Mouse (Mus musculus) granulocyte monocyte progenitor cell, adult 5-6 weeks (primary cell): ENCODE results near the gene Gm3173. TPM values are rescaled to one million over a fixed set of nuclear protein-coding genes. Genes with fewer than 3 reads are reported as not detected.
"Not testable (repeated sequence)": the region's sequence is repeated elsewhere in the genome, so short reads cannot be mapped to it uniquely, and the experiment has no call there.

Experiments
- ATAC-seq: replicated peaks from 2 replicates; pipeline ENCODE4 v1.8.0; 2016; ENCODE audit warnings: mild to moderate bottlenecking, moderate TSS enrichment, inconsistent platforms; ENCODE audit not compliant: poor library complexity, severe bottlenecking
- total RNA-seq, 2 experiments: library from RNA; stranded (forward) in 1 of 2; stranded (reverse) in 1 of 2; fragments of 200-712, 200-1000 nt in 1 of 2; fragments of >200 nt in 1 of 2; fragmentation: Nextera tagmentation in 1 of 2; gene quantifications; 2 replicates each; pipeline ENCODE4 v1.2.3; 2014 to 2017

Gm3173 gene
- total RNA-seq (2014; fragmentation: Nextera tagmentation) (not detected in 2 replicates), total RNA-seq (2017) (not detected in 2 replicates)

GRCm38 (mm10) chr14:4430692-4431091, at the start of gene Gm3173:
Gene Gm3173, plus strand, starts transcription at chr14:4430992.
- not testable (repeated sequence) for ATAC-seq

DNA sequence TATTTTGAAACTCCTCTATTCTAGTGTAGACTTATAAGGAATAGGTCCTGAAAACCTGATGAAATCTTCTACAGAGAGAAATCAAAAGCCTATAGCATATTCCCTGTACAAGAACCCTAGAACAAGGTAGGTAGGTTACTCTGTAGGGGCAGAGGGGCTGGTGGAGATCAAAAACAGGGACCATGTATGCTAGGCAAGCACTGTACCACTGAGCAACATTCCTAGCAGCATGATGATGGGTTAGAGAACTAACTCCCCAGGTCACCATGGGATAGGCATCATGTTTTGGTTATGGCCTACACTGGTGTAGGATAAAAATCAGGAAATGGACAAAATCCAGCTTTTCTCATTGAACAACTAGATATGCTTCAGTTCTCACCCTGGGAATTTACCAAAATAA, 45.2 kb upstream of the Gm3173 start:
- ATAC-seq, result not testable (repeated sequence)

- not testable (repeated sequence) for ATAC-seq
These were observed 37.8 kb upstream of the Gm3173 start for GRCm38 (mm10) chr14:4392841-4393530.

DNA sequence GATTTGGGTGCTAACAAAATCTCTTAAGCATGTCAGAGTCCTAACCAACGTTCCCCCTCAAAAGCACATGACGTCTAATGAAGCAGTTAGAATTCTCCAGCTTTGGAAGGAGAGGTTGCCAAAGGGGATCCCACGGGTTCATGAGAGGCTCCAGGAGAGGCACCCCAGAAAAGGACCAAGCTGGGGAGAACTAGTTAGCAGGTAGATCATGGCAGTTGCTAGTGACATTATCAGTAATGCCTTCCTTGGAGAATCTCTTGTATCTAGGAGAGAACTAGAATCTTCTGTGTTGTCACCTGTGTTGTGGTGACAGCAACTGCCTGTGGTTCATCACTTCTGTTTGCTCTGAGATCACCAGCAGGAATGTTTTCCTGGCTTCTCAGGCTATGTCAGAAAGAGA, 33.6 kb upstream of the Gm3173 start, which contains the start of gene Gm3159:
TSS of gene Gm3159 (plus strand) at position 301 of the 400 bp plus-strand sequence.
- not testable (repeated sequence) for ATAC-seq

DNA sequence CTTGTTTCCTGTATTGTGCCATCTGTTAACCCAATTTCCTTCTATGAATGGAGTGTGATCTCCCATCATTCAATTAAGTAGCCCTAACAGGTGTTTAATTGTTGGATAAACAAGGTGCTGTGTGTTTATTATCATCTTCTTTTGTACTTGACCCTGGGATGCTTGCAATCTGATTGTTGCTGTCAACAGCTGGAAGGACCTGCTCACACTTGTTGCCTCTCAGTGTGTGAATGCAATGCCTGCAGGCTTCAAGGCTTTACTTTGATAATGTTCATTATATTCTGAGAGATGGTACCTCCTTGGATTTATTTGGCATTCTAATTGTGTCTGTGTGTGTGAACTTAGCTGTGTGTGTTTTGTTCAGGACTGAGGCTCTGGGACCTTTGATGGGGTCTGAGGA, 32.2 kb upstream of the Gm3173 start:
- ATAC-seq, result not testable (repeated sequence)

DNA sequence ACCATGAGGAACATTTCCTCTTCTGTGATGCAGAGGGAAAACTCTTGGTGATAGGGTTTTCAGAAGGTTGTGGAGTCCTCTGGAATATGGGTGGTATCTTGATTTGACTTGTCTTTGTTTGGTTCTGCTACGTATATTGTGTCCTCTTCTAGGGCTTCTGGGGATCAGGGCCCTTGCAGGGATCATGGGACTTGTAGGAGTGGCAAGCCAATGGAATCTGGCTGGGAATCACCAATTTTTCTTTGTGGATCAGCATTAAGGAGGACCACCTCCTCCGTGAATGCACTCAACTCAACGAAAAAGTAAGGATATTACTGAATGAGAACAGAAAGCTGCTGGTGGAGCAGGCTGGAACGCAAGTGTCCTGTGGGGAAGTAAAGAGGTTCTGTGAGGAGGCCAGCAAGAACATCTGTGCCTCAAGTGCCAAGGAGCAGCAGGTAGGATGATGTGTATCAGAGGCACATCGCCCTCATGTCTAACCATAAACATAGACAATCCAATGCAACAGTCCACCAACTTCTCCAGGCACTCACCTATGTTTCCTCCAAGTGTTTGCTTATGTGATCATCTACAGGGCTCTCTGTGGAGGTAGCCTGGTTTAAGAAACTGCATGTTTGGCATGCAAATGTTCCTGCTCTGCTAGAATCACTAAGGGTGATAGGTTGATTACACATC, 30.5 kb upstream of the Gm3173 start:
- ATAC-seq, result not testable (repeated sequence)

GRCm38 (mm10) chr14:4401245-4401644, 29.5 kb upstream of the Gm3173 start:
- not testable (repeated sequence) for ATAC-seq

DNA sequence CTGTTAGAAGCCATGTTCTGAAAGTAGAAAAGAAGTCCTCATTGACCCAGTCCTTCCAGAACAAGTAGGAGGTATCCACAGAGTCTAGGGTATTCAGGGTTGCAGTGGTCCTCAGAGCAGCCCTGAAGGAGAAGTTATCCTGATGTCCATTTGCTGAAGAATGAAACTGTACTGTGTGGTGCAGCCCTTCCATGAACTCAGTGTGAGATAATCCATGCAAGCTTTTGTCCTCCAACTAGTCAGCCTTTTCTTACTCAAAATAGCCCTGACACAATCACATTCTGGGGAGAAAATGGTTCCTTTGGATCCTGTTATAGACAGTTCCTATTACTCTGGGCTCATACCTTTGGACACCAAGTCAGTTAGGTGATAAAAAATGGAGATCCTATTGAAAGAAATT, 27.0 kb upstream of the Gm3173 start:
- ATAC-seq, result not testable (repeated sequence)

DNA sequence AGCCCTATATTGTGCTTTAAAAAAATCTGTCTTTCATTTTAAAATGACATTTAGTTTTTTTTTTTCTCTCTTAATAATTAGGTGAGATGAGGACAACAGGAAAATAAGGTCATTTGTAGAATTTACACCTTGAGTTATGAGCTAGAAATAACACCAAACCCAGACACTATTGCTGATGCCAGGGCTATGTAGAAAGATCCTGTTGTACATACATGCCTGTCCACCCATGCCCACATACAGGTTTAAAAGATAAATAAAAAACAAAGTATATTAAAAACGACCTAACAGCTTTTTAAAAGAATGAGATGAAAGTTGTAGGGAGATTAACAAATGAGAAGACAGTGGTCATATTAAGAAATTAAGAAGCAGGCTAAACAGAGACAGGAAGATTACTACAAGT, 20.9 kb upstream of the Gm3173 start:
- ATAC-seq, result not testable (repeated sequence)

DNA sequence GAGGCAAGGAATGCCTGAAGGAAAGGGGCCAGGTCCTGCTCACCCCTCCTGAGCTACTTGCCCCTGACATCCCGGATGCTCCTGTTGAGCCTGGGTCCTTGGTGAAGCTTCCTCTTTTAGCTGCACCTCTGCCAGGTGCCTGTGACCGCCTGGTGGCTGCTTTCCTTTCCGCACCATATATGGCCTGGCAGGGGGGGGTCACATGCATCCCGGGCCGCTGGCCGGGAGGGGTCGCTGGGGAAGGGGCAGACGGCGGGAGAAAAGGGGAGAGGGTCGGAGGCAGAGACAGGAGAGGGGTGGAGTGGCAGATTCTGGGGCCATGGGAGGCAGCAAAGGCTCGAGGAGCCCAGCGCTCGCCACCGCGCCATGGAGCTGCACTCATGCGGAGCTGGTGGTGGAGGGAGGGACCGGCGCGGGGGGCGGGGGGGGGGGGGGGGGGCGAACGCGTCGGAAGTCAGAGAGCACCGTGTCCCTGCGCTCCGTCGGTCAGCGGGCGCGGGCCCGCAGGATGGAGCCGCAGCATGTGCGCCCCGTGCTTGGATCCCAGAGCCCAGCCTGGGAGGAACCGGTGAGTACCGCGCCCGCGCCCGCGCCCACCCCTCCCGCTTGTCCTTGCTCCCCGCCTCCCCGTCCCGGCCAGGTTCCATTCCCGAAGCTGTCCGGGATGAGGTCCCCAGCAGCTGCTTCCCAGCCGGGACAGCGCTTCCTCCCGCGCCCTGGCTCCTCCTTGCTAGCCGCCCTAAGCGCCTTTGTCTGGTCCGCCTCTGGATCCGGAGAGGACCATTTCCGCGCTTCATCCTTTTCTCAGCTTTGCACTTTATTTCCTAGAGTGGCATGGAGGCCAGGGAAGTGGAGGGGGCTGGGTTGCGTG, 15.6 kb upstream of the Gm3173 start, which contains the start of gene Gm3164:
TSS of gene Gm3164 (plus strand) at position 484 of the 871 bp plus-strand sequence.
- ATAC-seq, result not testable (repeated sequence)

DNA sequence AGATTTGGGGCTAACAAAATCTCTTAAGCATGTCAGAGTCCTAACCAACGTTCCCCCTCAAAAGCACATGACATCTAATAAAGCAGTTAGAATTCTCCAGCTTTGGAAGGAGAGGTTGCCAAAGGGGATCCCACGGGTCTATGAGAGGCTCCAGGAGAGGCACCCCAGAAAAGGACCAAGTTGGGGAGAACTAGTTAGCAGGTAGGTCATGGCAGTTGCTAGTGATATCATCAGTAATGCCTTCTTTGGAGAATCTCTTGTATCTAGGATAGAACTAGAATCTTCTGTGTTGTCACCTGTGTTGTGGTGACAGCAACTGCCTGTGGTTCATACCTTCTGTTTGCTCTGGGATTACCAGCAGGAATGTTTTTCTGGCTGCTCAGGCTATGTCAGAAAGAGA, 50.7 kb downstream of the Gm3173 start, which contains the start of gene Gm3182:
TSS of gene Gm3182 (plus strand) at position 301 of the 400 bp plus-strand sequence.
- not testable (repeated sequence) for ATAC-seq

DNA sequence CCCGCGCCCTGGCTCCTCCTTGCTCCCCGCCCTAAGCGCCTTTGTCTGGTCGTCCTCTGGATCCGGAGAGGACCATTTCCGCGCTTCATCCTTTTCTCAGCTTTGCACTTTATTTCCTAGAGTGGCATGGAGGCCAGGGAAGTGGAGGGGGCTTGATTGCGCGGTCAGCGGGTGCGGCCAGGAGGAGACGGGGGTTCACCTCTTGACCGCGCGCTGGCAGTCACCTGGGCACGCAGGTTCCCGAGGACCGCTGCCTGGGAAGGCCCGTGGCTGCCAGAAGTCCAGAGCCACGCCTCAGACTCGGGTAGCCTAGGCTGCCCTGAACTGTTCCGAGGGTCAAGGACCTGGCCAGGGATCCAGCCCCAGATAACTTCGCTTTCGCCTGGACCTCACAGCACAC, 68.6 kb downstream of the Gm3173 start:
- not testable (repeated sequence) for ATAC-seq

DNA sequence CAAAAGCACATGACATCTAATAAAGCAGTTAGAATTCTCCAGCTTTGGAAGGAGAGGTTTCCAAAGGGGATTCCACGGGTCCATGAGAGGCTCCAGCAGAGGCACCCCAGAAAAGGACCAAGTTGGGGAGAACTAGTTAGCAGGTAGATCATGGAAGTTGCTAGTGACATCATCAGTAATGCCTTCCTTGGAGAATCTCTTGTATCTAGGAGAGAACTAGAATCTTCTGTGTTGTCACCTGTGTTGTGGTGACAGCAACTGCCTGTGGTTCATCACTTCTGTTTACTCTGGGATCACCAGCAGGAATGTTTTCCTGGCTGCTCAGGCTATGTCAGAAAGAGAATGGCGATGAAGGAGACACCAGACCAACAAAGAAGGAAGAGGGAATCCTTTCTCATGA, 124.3 kb downstream of the Gm3173 start, which contains the start of gene Gm3047:
TSS of gene Gm3047 (plus strand) at position 301 of the 400 bp plus-strand sequence.
- ATAC-seq, result not testable (repeated sequence)

Other genes starting within 250 kb of the Gm3173 start
- gene Gm2974, start 248.4 kb upstream of the Gm3173 start, total RNA-seq (2014; fragmentation: Nextera tagmentation), result 4.8 TPM in 1 of 2 replicates, not detected in the other
- gene Gm2974, start 248.4 kb upstream of the Gm3173 start, total RNA-seq (2017), result not detected in 2 replicates
- not detected in 2 replicates for gene Gm3138, start 181.4 kb upstream of the Gm3173 start, total RNA-seq (2014; fragmentation: Nextera tagmentation)
- gene Gm3138, start 181.4 kb upstream of the Gm3173 start, total RNA-seq (2017), result not detected in 2 replicates
- not detected in 2 replicates for gene Gm3149, start 113.7 kb upstream of the Gm3173 start, total RNA-seq (2014; fragmentation: Nextera tagmentation)
- not detected in 2 replicates for gene Gm3149, start 113.7 kb upstream of the Gm3173 start, total RNA-seq (2017)
- gene 2610042L04Rik, start 96.2 kb upstream of the Gm3173 start, total RNA-seq (2014; fragmentation: Nextera tagmentation), result 0.28 TPM in 1 of 2 replicates, not detected in the other
- not detected in 2 replicates for gene 2610042L04Rik, start 96.2 kb upstream of the Gm3173 start, total RNA-seq (2017)
- gene Gm3159, start 33.5 kb upstream of the Gm3173 start, total RNA-seq (2014; fragmentation: Nextera tagmentation), result not detected in 2 replicates
- not detected in 2 replicates for gene Gm3159, start 33.5 kb upstream of the Gm3173 start, total RNA-seq (2017)
- gene Gm3164, start 15.5 kb upstream of the Gm3173 start, total RNA-seq (2014; fragmentation: Nextera tagmentation), result not detected in 2 replicates
- gene Gm3164, start 15.5 kb upstream of the Gm3173 start, total RNA-seq (2017), result not detected in 2 replicates
- not detected in 2 replicates for gene Gm3182, start 50.8 kb downstream of the Gm3173 start, total RNA-seq (2014; fragmentation: Nextera tagmentation)
- gene Gm3182, start 50.8 kb downstream of the Gm3173 start, total RNA-seq (2017), result not detected in 2 replicates
- not detected in 2 replicates for gene Gm3047, start 124.4 kb downstream of the Gm3173 start, total RNA-seq (2014; fragmentation: Nextera tagmentation)
- not detected in 2 replicates for gene Gm3047, start 124.4 kb downstream of the Gm3173 start, total RNA-seq (2017)
- not detected in 2 replicates for gene Gm8159, start 201.4 kb downstream of the Gm3173 start, total RNA-seq (2014; fragmentation: Nextera tagmentation)
- not detected in 2 replicates for gene Gm8159, start 201.4 kb downstream of the Gm3173 start, total RNA-seq (2017)
- gene Gm3239, start 233.2 kb downstream of the Gm3173 start, total RNA-seq (2014; fragmentation: Nextera tagmentation), result not detected in 2 replicates
- gene Gm3239, start 233.2 kb downstream of the Gm3173 start, total RNA-seq (2017), result not detected in 2 replicates